Mouse (Mus musculus): ENCODE measurements around the gene Klrb1c. TPM values are rescaled to one million over a fixed set of nuclear protein-coding genes. Genes with fewer than 3 reads are reported as not detected.
A peak's percentile ranks its signal among the peaks of the same experiment; 100 is the strongest.
"Not testable (repeated sequence)": the region's sequence is repeated elsewhere in the genome, so short reads cannot be mapped to it uniquely, and the experiment has no call there.

The Klrb1c gene
- polyA plus RNA-seq, 2 experiments = 0.15 TPM; not detected in 1

DNA sequence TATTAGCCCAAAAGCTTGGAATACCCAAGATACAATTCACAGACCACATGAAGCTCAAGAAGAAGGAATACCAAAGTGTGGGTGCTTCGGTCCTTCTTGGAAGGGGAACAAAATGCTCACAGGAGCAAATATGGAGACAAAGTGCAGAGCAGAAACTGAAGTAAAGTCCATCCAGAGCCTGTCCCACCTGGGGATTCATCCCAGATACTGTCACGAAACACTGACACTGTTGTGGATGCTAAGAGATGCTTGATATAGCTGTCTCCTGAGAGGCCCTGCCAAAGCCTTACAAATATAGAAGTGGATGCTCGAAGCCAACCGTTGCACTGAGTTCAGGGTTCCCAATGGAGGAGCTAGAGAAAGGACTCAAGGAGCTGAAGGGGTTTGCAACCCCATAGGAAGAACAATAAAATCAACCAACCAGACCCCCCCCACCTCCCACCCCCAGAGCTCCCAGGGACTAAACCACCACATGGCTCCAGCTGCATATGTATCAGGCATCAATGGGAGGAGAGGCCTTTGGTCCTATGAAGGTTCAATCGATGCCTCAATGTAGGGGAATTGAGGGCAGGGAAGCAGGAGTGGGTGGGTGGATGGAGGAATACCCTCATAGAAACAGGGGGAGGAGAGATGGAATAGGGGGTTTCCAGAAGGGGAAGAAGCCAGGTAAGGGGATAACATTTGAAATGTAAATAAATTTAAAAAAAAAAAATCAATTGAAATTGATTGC, 29.6 kb downstream of the Klrb1c start:
- ATAC-seq (ENCODE audit: low FRiP score, low read depth) = no peak
- H3K27me3 ChIP-seq (ENCODE audit: control insufficient read depth, insufficient read depth, low read length) = no peaks in the 10 kb centered on the region
- H3K4me3 ChIP-seq (replicated peaks; ENCODE audit: low read length) = peak overlapping the region; percentile 60; the same call in 1 of the 2 replicates
- TF ChIP-seq POLR2A (IDR thresholded peaks at IDR 0.05; ENCODE audit: borderline replicate concordance, extremely low read depth, insufficient read depth, insufficient read length) = no peak
- no peak overlapping the region for H3K27ac ChIP-seq (replicated peaks; ENCODE audit: low read depth, low read length)
- no peak overlapping the region; the same call in 1 of the 2 replicates for H3K4me2 ChIP-seq (replicated peaks; ENCODE audit: low read depth, low read length, severe bottlenecking)
- DNase-seq (ENCODE audit: low spot score) = no peak
- WGBS = 78% methylated on average over 5 of the region's 5 CpGs
- H3K9me3 ChIP-seq (ENCODE audit: control insufficient read depth, low read length) = no peaks in the 10 kb centered on the region
- H3K36me3 ChIP-seq (ENCODE audit: control insufficient read depth, insufficient read depth, low read length) = no peaks in the 10 kb centered on the region
- H3K4me1 ChIP-seq (ENCODE audit: control insufficient read depth, insufficient read depth, low read length) = no peaks in the 10 kb centered on the region
- no peak overlapping the region for H3K9ac ChIP-seq (ENCODE audit: low read depth, low read length, severe bottlenecking)

- H3K4me1 ChIP-seq (ENCODE audit: control insufficient read depth, insufficient read depth, low read length); H3K27ac ChIP-seq (replicated peaks; ENCODE audit: low read depth, low read length); H3K36me3 ChIP-seq (ENCODE audit: control insufficient read depth, insufficient read depth, low read length); H3K27me3 ChIP-seq (ENCODE audit: control insufficient read depth, insufficient read depth, low read length); DNase-seq (ENCODE audit: low spot score); H3K4me3 ChIP-seq (replicated peaks; ENCODE audit: low read length); H3K9ac ChIP-seq (ENCODE audit: low read depth, low read length, severe bottlenecking); H3K9me3 ChIP-seq (ENCODE audit: control insufficient read depth, low read length); H3K4me2 ChIP-seq (replicated peaks; ENCODE audit: low read depth, low read length, severe bottlenecking); ATAC-seq (ENCODE audit: low FRiP score, low read depth): not testable (repeated sequence)
- WGBS = 53% methylated on average over 4 of the region's 4 CpGs
These were observed 33.6 kb downstream of the Klrb1c start for GRCm38 (mm10) chr6:128755402-128755763.

DNA sequence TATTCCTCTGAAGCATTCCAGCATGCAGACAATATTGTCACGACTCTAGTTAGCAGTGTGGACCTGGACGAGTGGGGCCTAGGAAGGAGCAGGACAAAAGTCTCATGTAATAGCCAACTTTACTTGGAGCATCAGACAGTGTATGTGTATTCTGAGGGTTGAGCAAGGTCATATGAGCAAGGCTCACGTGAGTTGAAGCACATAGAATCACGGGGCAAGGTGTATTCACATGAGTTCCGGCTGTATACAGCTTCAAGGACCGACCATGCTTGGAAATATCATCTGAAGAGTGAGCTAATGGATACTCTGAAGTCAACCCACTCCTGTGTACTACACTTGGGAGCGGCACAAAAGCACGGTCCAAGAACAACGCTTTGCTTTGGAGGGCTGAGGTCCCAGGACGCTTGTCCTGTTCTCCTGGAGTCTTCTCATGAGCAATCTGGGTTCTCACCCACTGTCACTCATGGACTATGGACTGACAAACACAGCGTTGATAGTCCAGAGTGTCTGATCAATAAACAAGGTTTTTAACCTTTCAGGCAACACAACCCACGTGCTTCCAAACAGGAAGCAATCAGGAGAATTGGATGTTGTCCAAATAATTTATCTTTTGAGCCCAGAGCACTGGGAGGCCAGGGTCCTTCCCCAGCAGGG, 34.1 kb downstream of the Klrb1c start:
- not testable (repeated sequence) for DNase-seq (ENCODE audit: low spot score); H3K9me3 ChIP-seq (ENCODE audit: control insufficient read depth, low read length); H3K36me3 ChIP-seq (ENCODE audit: control insufficient read depth, insufficient read depth, low read length); H3K27ac ChIP-seq (replicated peaks; ENCODE audit: low read depth, low read length); H3K27me3 ChIP-seq (ENCODE audit: control insufficient read depth, insufficient read depth, low read length); ATAC-seq (ENCODE audit: low FRiP score, low read depth); H3K9ac ChIP-seq (ENCODE audit: low read depth, low read length, severe bottlenecking); H3K4me1 ChIP-seq (ENCODE audit: control insufficient read depth, insufficient read depth, low read length); H3K4me2 ChIP-seq (replicated peaks; ENCODE audit: low read depth, low read length, severe bottlenecking); H3K4me3 ChIP-seq (replicated peaks; ENCODE audit: low read length)
- WGBS = 78% methylated on average over 12 of the region's 12 CpGs

DNA sequence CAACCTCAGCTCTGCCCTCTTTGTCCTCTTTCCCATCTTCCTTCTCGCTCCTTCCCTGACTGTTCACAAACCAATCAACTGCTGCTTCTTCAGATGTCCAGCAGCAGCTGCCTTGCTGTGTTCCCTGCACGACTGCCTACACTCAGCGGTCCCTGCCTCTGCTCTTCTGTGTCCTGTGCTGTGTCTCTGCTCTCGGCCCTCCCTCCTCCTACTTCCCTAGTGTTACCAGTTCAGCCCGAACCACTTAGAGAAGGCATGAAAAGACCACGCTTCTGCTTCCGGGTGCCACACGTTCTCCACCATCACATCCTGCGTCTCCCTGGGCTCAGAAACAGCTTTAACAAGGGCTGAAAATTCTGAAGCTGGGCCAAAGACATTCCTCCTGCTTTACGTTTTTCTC, 34.8 kb downstream of the Klrb1c start:
- H3K4me3 ChIP-seq (replicated peaks; ENCODE audit: low read length); H3K27me3 ChIP-seq (ENCODE audit: control insufficient read depth, insufficient read depth, low read length); H3K9ac ChIP-seq (ENCODE audit: low read depth, low read length, severe bottlenecking); H3K4me1 ChIP-seq (ENCODE audit: control insufficient read depth, insufficient read depth, low read length); H3K36me3 ChIP-seq (ENCODE audit: control insufficient read depth, insufficient read depth, low read length); DNase-seq (ENCODE audit: low spot score); H3K9me3 ChIP-seq (ENCODE audit: control insufficient read depth, low read length): not testable (repeated sequence)
- ATAC-seq (ENCODE audit: low FRiP score, low read depth) = peak; percentile 73
- H3K4me2 ChIP-seq (replicated peaks; ENCODE audit: low read depth, low read length, severe bottlenecking) = peak overlapping the region; percentile 13; the same call in 1 of the 2 replicates
- 0 out of 2 replicates have a peak overlapping the region, but pooled peaks have one; percentile 52 for H3K27ac ChIP-seq (replicated peaks; ENCODE audit: low read depth, low read length)
- 38% methylated on average over 10 of the region's 10 CpGs for WGBS

- not testable (repeated sequence) for H3K4me1 ChIP-seq (ENCODE audit: control insufficient read depth, insufficient read depth, low read length); H3K27ac ChIP-seq (replicated peaks; ENCODE audit: low read depth, low read length); H3K27me3 ChIP-seq (ENCODE audit: control insufficient read depth, insufficient read depth, low read length); H3K9ac ChIP-seq (ENCODE audit: low read depth, low read length, severe bottlenecking); H3K9me3 ChIP-seq (ENCODE audit: control insufficient read depth, low read length); H3K36me3 ChIP-seq (ENCODE audit: control insufficient read depth, insufficient read depth, low read length); H3K4me3 ChIP-seq (replicated peaks; ENCODE audit: low read length)
- peak overlapping the region; percentile 13; the same call in 1 of the 2 replicates for H3K4me2 ChIP-seq (replicated peaks; ENCODE audit: low read depth, low read length, severe bottlenecking)
- ATAC-seq (ENCODE audit: low FRiP score, low read depth) (peak; percentile 92), DNase-seq (ENCODE audit: low spot score) (peak; percentile 89)
- WGBS = 41% methylated on average over 7 of the region's 8 CpGs
These were observed 35.3 kb downstream of the Klrb1c start for GRCm38 (mm10) chr6:128753610-128754224.

GRCm38 (mm10) chr6:128747006-128747405, 42.0 kb downstream of the Klrb1c start:
- H3K4me3 ChIP-seq (replicated peaks; ENCODE audit: low read length); DNase-seq (ENCODE audit: low spot score); H3K27ac ChIP-seq (replicated peaks; ENCODE audit: low read depth, low read length); ATAC-seq (ENCODE audit: low FRiP score, low read depth); H3K9ac ChIP-seq (ENCODE audit: low read depth, low read length, severe bottlenecking); H3K9me3 ChIP-seq (ENCODE audit: control insufficient read depth, low read length); H3K4me1 ChIP-seq (ENCODE audit: control insufficient read depth, insufficient read depth, low read length); H3K4me2 ChIP-seq (replicated peaks; ENCODE audit: low read depth, low read length, severe bottlenecking); H3K36me3 ChIP-seq (ENCODE audit: control insufficient read depth, insufficient read depth, low read length); H3K27me3 ChIP-seq (ENCODE audit: control insufficient read depth, insufficient read depth, low read length): not testable (repeated sequence)
- 68% methylated on average over 6 of the region's 6 CpGs for WGBS

Measured in limb, embryonic 14.5 days (tissue).